Mouse (Mus musculus) yolk sac, embryonic 10.5 days (tissue): Measurements from ENCODE around the gene Epdr1.
"Not testable (repeated sequence)": the region's sequence is repeated elsewhere in the genome, so short reads cannot be mapped to it uniquely, and the experiment has no call there.

Experiments used
- DNase-seq: peaks from one replicate; pipeline ENCODE4 v3.0.0-alpha.2; 2017; ENCODE audit warnings: low spot score

Gene Epdr1

DNA sequence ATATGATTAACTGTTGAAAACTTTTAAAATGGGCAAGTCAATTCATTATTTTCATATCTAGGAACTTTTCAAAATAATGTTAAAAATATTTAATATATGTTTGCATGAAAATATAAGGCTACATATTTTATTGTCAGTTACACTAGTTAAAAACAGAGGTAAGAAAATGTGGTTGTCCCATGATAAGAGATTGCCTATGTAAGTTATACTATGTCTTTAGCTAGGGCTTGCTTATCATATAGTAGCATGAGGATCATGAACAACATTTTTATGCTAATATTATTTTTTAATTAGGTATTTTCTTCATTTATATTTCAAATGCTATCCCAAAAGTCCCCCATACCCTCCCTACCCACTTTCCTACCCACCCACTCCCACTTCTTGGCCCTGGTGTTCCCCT lies 14.8 kb downstream of the Epdr1 start:
- DNase-seq: no peak

DNA sequence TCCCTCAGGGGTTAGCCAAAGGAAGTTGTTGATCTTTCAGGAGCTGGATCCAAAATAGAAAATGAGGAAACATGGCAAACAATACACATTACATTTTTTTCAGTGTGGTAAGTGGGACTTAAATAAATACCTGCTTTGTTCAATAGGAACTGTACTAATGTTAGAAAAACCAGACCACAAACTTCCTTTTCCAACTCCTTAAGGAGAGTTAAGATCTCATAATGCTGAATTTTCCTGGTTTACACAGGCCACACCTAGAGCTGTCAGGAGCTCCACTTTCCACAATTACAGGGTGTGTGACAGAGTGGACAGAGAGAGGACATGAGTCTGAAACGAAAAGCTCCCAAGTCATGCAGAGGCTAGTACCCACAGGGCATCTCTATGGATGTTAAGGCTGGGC lies 16.0 kb downstream of the Epdr1 start:
- no peak for DNase-seq

DNA sequence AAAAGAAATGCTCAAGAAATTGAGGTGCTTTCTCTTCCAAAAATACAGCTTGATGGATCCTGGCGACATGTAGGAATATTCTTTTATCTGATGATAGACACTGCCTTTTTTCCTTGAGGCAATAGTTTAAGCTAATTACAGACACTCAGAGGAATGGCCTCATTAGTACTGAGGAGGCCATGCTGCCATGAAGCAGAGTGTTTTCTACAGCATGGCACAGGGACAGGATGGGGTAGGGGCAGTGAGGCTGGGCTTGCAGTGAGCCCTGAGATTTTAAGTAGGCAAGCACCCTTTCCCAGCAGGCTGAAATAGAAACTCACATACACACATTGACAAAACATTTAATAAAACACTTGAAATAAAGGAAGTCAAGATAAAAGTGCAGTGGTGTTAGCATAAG lies 17.2 kb downstream of the Epdr1 start:
- DNase-seq: no peak

DNA sequence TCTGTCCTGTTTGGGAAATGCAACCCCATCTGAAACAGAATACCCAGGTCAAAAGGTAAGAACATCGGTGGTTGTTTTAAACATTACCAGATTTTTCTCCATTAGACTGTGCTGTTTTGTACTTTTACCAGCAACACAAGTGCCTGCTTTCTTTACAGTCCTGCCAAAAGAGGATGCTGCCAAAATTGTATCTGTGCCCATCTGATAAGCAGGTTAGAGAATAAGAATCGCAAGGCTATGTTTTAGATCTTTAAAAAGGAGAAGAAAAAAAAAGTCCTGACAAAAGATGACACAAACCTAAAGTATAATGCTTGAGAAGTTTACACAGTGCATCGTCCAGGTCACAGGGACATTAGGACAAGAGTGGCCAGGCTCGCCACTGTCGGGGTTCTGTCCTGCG lies 20.5 kb downstream of the Epdr1 start:
- no peak for DNase-seq

- DNase-seq: no peak
Observed at GRCm38 (mm10) chr13:19595141-19595540, 24.6 kb downstream of the Epdr1 start.

GRCm38 (mm10) chr13:19590996-19591759 lies 28.5 kb downstream of the Epdr1 start:
- no peak for DNase-seq

DNA sequence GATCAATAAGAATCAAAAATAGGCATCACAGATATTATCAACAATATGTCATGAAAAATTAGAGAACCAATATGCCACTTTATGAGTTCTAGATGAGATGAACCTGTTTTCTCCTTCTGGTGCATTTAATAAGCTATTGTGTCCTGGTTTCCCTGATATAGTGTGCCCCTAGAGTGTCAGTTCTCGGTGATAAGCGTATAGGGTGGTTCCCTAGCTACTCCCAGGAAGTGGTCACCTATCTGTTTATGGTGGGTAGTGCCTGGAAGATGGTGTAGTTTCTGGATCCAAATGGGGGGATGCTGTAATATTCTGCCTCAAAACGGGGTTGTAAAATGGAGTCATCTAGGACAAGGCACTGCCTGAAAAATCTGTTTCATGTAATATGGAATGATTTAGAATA lies 43.8 kb downstream of the Epdr1 start:
- no peak for DNase-seq

- DNase-seq: not testable (repeated sequence)
Observed at GRCm38 (mm10) chr13:19574723-19575122, 45.0 kb downstream of the Epdr1 start.

DNA sequence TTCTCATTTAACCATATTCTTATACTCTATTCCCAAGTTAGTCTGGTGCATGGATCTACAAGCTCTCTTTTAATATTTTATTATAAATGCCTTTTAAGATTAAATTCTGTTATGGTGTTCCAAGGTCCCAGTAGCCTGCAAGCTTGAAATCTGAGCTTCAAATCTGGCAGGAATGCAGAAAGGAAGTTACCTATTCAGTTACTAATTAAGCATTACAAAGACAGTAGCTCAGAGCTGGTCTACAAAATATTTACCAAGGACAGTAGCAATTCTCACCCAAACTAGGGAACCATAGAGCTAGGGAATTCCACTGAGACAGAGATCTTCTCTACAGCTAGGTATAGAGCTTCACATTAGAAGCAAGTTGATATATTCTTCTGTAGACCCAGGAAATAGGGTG lies 49.6 kb downstream of the Epdr1 start:
- not testable (repeated sequence) for DNase-seq

DNA sequence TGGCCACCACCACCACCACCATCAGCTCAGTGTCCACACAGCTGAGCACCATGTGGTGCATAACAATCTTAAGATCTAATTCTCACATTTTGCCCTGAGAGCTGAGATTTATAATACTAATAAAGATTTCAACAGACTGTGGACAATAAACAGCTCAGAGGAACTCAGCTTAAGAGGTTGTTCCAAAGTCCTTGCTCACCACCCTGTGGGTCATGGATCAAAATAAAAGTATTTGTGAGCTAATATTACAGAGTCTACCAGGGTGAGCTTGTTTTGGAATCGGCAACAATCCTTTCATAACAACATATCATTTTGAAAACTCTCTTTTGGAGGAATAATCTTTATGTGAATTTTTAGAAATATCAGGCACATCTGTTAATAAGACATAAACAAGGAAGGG lies 57.2 kb downstream of the Epdr1 start:
- DNase-seq: no peak

- DNase-seq: no peak
Observed at GRCm38 (mm10) chr13:19555391-19555790, 64.3 kb downstream of the Epdr1 start.
